Mouse (Mus musculus) MEL (cell line): Measurements from ENCODE around the gene Adamts10.

Experiments
- POLR2A ChIP-seq, 2 experiments: IDR thresholded peaks; 2 replicates each; pipeline ENCODE4 v1.6.1; 2011 to 2012; ENCODE audit warnings: low read length in 2 of 2, mild to moderate bottlenecking in 2 of 2, control low read depth in 1 of 2, improper control_type of control experiment in 1 of 2, low read depth in 1 of 2, moderate library complexity in 1 of 2; ENCODE audit not compliant: control insufficient read depth in 1 of 2, insufficient read depth in 1 of 2, poor library complexity in 1 of 2
- TCF12 ChIP-seq: IDR thresholded peaks from 2 replicates; pipeline ENCODE4 v1.6.1; 2014; ENCODE audit warnings: low read depth, mild to moderate bottlenecking, inconsistent platforms, low read length, improper control_type of control experiment, moderate library complexity
- ZNF384 ChIP-seq: IDR thresholded peaks from 2 replicates; pipeline ENCODE4 v1.6.1; 2012; ENCODE audit warnings: low read depth, mild to moderate bottlenecking, inconsistent platforms, low read length, improper control_type of control experiment

DNA sequence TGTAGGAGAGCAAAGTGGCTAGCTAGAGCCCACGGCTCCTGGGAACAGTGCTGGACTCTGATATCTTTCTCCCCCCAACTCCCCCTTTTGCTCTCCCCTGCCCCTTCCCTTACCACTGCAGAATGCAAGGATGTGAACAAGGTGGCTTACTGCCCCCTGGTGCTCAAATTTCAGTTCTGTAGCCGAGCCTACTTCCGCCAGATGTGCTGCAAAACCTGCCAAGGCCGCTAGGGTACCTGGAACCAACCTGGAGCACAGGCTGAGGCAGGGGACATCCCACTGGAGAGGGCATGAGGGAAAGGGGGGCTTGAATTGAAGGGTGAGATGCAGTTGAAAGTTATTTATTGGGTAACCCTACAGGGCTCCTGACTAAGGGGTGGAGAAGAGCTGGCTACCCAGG, 29.0 kb downstream of the Adamts10 start:
- TF ChIP-seq POLR2A (IDR thresholded peaks at IDR 0.05; ENCODE audit: control insufficient read depth in 1 of 2, insufficient read depth in 1 of 2, low read depth in 1 of 2, low read length in 2 of 2, poor library complexity in 1 of 2) (no peak), TCF12 (no peak), ZNF384 (no peak)
